Mouse (Mus musculus): ENCODE data around the gene Lcor.

GRCm38 (mm10) chr19:41441911-41442607 lies 40.4 kb upstream of the Lcor start:
- TF ChIP-seq CTCF (IDR thresholded peaks at IDR 0.05; ENCODE audit: insufficient read depth, low read depth, low read length) (no peak), POLR2A (IDR thresholded peaks at IDR 0.05; ENCODE audit: insufficient read depth, low read depth, low read length) (no peak)

All from olfactory bulb, adult 2 months (tissue).